1 mouse cellular context compared by ENCODE assay signal in the genomic region with DNA sequence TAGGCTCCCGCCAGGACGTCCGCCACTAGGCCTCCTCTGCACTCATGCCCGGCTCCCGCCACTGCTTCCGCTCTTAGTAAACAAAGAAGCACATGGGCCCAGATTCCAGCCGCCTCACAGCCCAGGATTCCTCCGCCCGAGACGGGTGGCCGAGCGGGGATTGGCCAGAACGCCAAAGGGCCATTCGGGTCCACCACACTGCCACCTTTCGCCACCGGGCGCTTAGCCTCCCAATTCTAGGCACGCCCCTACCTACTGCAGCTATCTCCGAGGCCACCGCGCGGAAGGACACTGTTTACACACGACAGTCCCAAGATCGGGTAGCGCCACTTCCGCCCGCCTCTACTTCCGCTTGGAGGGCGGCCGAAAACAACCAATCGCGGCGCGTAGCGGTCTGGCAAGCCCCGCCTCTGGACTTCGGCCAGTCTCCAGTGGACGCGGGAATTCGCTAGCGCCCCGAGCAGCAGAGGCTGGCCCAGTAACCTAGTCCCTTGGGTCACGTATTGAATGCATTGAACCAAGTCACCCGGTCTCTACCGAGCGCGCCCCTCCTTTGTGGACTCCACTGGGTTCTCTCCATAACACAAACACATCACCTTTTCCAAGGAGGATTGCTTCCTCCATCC.
TF ChIP-seq lines count a peak whose summit lies in the region.

No protein-coding gene starts in this region.

TF ChIP-seq in CH12.LX, 34 proteins besides CTCF, POLR2A, EP300 and RAD21:
- TF ChIP-seq KAT2A (IDR thresholded peaks at IDR 0.05; ENCODE audit: insufficient replicate concordance, low read length) (peak; percentile 82), UBTF (IDR thresholded peaks at IDR 0.05; ENCODE audit: low read depth, low read length) (peak; percentile 75; the same call in 1 of the 2 replicates), ZMIZ1 (IDR thresholded peaks at IDR 0.05; ENCODE audit: low read depth, low read length) (peak; percentile 54; the same call in 1 of the 2 replicates), HCFC1 (IDR thresholded peaks at IDR 0.05; ENCODE audit: low read depth, low read length) (peak; percentile 82), CHD2 (IDR thresholded peaks at IDR 0.05; ENCODE audit: low read length) (peak; percentile 56), SIN3A (IDR thresholded peaks at IDR 0.05; ENCODE audit: low read length) (peak; percentile 100), ELF1 (IDR thresholded peaks at IDR 0.05; ENCODE audit: low read depth, low read length) (peak; percentile 92), IRF4 (IDR thresholded peaks at IDR 0.05; ENCODE audit: low read depth, low read length) (no peak), MAZ (IDR thresholded peaks at IDR 0.05; ENCODE audit: low read depth, low read length) (peak; percentile 34; the same call in 1 of the 2 replicates), ZNF384 (IDR thresholded peaks at IDR 0.05; ENCODE audit: low read depth, low read length) (no peak), MXI1 (IDR thresholded peaks at IDR 0.05; ENCODE audit: low read depth, low read length) (peak; percentile 98), MAFK (IDR thresholded peaks at IDR 0.05; ENCODE audit: insufficient replicate concordance, low read length) (no peak), USF1 (IDR thresholded peaks at IDR 0.05; ENCODE audit: low read depth, low read length) (no peak), USF2 (conservative IDR thresholded peaks at IDR 0.05; ENCODE audit: low read depth, low read length) (no peak), NRF1 (IDR thresholded peaks at IDR 0.05; ENCODE audit: low read depth, low read length) (0 out of 2 replicates have a peak, but pooled peaks have one; percentile 28), ZC3H11A (IDR thresholded peaks at IDR 0.05; ENCODE audit: low read depth, low read length) (no peak), ETS1 (conservative IDR thresholded peaks at IDR 0.05; ENCODE audit: low read depth, low read length) (no peak), MAX (IDR thresholded peaks at IDR 0.05; ENCODE audit: low read length) (peak; percentile 97), JUND (conservative IDR thresholded peaks at IDR 0.05; ENCODE audit: low read depth, low read length) (no peak), TBP (conservative IDR thresholded peaks at IDR 0.05; ENCODE audit: low read depth, low read length) (no peak), PAX5 (IDR thresholded peaks at IDR 0.05; ENCODE audit: low read length) (no peak), MYC (IDR thresholded peaks at IDR 0.05; ENCODE audit: low read depth, low read length) (no peak; the same call in 1 of the 2 replicates), SMC3 (IDR thresholded peaks at IDR 0.05; ENCODE audit: low read depth, low read length) (no peak), POLR2AphosphoS2 (IDR thresholded peaks at IDR 0.05; ENCODE audit: low read depth, low read length) (peak; percentile 68; the same call in 1 of the 2 replicates), RCOR1 (conservative IDR thresholded peaks at IDR 0.05; ENCODE audit: low read depth, low read length) (no peak), JUN (IDR thresholded peaks at IDR 0.05; ENCODE audit: insufficient read depth, low read depth, low read length) (no peak), GABPA (IDR thresholded peaks at IDR 0.05; ENCODE audit: insufficient replicate concordance, low read depth, low read length) (no peak), CHD1 (IDR thresholded peaks at IDR 0.05; ENCODE audit: low read depth, low read length) (no peak), BHLHE40 (IDR thresholded peaks at IDR 0.05; ENCODE audit: low read depth, low read length) (no peak), TCF12 (IDR thresholded peaks at IDR 0.05; ENCODE audit: low read depth, low read length) (peak; percentile 17; the same call in 1 of the 2 replicates), MEF2A (IDR thresholded peaks at IDR 0.05; ENCODE audit: borderline replicate concordance, low read depth, low read length) (0 out of 2 replicates have a peak, but pooled peaks have one; percentile 37), ZKSCAN1 (IDR thresholded peaks at IDR 0.05; ENCODE audit: borderline replicate concordance, low read depth, low read length) (no peak), NELFE (IDR thresholded peaks at IDR 0.05; ENCODE audit: low read depth, low read length) (peak; percentile 59; the same call in 1 of the 2 replicates), E2F4 (IDR thresholded peaks at IDR 0.05; ENCODE audit: insufficient replicate concordance, low read depth, low read length) (peak; percentile 73; the same call in 1 of the 2 replicates)
